Mouse (Mus musculus): ENCODE results near the gene Ceacam18. TPM values are rescaled to one million over a fixed set of nuclear protein-coding genes. Genes with fewer than 3 reads are reported as not detected.
A peak's percentile ranks its signal among the peaks of the same experiment; 100 is the strongest.
"Not testable (repeated sequence)": the region's sequence is repeated elsewhere in the genome, so short reads cannot be mapped to it uniquely, and the experiment has no call there.

Gene Ceacam18
- total RNA-seq, 2 experiments from 2014 or later: not detected

DNA sequence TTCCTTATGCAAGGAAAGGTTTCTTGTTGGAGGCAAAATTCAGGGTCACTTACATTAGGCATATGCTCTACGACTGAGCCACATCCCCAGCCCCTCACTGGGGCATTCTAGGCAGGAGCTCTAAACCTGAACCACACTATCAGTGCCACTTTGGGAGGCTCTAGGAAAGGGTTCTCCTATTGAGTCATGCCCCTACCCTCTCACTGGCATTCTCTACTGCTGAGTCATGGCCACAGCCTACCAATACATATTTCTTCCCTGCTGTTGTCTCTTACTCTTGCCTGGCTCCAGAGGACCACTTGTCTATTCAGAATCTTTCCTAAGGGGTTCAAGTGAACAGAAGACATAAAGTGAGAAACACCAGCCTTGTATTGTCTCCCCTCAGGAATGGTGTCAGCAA, 28.3 kb downstream of the Ceacam18 start:
- DNase-seq (ENCODE audit: low spot score in 2 of 2): no peak

DNA sequence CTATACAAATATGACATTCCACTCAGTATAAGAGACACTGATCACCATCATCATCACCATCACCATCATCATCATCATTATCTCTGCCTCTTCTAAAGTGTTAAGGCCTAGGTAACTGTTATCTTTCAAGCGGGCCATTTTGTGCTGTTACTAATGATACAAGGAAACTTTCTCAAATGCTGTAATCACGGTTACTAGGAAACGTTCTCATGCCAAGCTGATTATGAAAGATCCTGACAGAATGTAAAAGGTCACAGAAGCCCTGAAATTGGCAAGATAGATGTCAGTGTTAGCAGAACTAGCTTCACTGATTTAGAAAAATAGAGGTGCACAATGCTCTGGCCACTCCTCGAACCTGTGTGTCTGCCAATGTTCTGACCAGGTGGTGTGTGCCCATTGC, 32.7 kb downstream of the Ceacam18 start:
- DNase-seq (ENCODE audit: low spot score in 2 of 2): not testable (repeated sequence)

DNA sequence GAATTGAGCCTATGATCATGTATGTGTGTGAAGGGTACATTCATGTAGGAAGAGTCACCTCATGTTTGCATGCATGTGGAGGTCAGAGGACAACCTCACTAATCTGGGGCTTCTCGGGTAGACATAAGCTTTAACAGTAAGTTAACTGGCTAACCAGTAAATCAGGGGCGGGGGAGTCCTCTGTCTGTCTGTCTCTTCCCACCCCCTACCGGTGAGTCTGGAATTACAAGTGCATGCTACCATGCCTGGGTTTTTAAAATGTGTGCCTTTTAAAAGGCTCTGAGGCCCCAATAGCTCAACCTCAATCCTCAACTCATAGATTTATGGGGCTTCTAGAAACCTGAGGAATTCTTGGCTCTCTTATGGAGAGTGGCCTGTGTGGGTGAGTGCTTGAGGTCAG, 34.1 kb downstream of the Ceacam18 start:
- no peak for DNase-seq (ENCODE audit: low spot score in 2 of 2)

DNA sequence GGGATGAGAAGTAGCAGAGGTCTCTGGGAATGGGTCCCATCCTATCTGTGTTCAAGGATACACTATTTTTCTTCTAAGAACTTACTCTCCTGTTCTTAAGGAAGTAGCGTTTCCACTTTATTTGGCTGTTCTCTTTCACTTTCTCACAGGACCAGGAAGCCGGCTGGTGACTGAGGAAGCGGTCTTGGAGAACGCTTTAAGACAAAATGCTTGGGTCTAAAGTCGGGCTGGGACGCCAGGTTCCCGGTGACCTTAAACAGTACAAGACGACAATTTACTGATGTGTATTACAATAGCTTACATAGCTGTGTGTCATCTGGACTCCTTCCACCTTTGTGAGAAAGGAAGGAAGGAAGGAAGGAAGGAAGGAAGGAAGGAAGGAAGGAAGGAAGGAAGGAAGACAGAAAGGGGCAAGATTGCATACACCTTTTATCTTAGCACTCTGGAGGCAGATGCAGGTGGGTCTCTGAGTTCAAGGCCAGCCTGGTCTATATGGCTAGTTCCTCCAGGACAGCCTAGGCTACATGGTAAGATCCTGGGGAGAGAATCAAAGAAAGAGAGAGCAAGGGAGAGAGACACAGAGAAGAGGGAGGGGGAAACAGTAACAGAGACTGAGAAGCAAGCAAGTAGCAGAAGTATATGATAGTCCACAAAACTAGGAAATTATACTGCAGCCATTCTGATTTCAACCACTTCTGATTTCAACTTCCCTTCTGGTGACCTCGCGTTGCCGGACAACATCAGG, 36.7 kb downstream of the Ceacam18 start:
- no peak for DNase-seq (ENCODE audit: low spot score in 2 of 2)

DNA sequence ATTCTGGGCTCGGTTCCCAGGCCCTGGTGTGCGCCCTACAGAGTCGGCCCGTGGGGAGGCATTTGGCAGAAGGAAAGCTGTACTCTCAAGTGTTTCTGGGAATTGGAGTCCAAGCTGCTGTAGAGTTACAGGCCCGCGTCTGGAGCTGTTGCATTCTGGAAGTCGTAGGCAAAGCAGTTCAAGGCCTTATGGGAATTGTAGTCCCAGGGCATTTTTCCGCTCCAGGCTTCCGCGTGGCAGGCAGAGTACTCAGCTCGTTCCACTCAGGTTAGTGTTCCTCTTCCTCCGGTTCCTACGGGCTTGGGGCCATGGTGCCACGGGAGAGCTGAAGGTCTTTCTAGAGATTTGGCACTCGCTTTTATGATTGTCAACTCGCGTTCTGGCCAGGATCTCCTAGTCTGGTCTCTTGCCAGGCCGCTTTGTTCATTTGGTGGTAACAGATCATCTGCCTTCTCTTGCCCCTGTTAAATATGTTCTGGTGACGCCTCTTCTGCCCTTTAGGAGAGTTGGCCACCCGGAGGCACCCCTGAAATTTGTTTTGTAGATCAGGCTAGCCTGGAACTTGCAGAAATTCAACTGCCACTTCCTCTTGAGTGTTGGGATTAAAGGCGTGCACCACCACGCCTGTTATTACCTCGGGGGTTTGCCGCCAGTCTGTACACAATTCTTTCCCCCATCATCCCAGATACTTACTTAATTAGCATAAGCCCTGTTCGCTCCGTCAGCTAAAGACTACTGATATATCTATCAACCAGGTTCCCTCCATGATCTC, 37.5 kb downstream of the Ceacam18 start, which contains the start of gene Ctu1:
TSS of gene Ctu1 (plus strand) at position 208 of the 772 bp plus-strand sequence.
- peak; percentile 77 to 78 for DNase-seq (ENCODE audit: low spot score in 2 of 2)

DNA sequence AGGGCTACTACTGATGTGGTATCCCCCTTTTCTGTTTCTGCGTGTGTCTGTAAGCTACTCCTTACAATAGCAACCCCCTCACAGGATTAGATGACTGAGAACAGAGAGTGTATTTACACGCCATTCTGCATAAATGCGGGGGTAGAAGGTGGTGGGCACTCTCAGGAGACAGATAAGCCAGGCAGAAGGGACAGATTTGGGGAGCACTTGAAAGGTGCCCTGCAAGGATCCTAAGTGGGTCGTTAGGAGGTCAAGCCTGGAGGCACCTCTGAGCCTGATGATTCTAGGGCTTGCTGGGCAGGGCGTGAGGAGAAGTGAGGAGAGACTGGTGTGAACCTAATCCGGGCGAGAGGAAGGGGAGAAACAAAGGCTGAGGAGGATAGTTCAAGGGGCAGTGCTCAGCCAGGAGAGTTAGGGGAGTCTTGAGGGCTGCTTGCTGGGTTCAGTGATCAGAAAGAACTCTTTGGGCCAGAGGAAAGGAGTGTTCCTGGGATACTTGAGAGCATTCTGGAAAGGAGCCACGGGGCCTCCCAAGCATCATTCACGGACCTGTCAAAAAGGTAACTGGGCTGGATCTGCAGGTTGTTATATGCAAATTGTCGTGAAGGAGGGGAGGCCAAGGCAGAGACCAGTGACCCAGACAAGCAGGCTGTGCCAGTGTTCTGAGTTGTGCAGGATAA, 38.2 kb downstream of the Ceacam18 start:
- no peak for DNase-seq (ENCODE audit: low spot score in 2 of 2)

DNA sequence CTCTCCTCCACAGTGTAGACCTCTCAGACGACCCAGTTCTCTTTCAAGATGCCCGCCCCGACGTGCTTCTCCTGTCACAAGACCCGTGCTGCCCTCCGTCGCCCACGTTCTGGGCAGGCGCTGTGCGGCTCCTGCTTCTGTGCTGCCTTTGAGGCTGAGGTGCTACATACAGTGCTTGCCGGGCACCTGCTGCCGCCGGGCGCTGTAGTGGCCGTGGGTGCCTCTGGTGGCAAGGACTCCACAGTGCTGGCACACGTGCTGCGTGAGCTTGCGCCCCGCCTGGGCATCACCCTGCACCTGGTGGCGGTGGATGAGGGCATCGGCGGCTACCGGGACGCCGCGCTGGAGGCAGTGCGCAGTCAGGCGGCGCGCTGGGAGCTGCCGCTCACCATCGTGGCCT, 40.6 kb downstream of the Ceacam18 start:
- no peak for DNase-seq (ENCODE audit: low spot score in 2 of 2)

DNA sequence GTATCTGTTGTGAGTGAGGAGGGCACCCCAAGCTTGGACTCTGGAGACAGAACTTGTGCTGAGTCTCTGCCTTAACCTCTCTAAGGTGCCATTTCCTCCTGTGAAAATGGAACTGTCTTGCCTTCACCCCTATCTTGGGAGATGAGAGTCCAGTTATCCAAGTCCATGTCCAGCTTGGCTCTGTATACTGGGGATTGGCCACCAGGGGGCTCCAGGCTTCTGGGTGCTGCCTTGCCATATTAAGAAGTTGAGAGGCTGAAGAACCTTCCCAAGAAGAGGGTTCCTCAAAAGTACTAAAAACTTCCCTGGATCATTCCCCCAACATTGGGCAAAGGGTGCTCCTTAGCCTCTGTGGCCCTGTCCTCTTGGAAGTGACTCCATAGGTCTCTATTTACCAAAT, 44.0 kb downstream of the Ceacam18 start:
- peak; percentile 45 to 52 for DNase-seq (ENCODE audit: low spot score in 2 of 2)

DNA sequence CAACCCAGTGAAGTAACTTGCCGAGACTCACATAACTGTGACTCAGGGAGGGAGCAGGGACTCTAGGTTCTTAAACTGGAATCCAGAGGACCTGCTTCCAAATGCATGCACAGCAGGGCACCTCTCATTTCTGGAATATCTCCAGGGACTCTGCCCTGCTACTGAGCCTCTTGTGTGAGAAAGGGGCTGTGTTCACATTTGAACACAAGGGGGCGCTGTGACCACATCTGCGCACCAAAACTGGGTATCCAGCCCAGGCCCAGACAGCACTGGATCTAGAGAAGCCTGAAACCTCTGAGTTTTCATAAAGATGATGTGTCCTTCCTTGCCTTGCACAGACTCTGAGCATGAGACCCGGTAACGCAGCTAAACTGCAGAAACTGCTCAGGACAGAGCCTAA, 46.5 kb downstream of the Ceacam18 start:
- DNase-seq (ENCODE audit: low spot score in 2 of 2): peak; percentile 52 to 64

DNA sequence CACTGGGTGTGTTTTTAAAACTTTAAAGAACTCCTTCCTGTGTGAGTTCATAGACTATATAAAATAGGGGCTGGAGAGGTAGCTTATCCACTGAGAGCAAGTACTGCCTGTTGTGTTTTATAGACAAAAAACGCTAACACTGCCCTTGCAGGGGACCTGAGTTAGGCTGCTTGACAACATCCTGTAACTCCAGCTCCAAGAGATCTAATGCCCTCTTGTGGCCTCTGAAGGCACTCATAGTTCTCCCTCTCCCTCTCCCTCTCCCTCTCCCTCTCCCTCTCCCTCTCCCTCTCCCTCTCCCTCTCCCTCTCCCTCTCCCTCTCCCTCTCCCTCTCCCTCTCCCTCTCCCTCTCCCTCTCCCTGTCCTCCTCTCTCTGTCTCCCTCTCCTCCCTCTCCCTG, 48.0 kb downstream of the Ceacam18 start:
- DNase-seq (ENCODE audit: low spot score in 2 of 2): not testable (repeated sequence)

DNA sequence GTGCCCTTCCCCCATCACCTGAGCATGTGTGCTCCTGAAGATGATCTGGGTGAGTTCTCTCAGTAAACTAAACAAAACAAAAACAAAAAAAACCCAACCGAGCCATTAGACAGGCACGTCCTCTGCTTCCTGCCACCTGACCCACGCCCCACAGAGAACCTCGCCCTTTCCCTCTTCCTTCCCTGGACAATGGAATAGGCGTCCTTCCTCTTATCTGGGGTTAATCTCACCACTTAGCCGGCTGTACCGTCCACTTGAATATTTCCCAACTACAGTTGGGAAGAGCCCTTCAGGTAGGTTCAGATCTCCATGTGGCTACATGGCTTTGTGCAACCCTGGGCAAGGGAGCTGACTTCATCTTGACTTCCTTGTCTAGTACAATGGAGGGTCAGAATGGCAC, 50.6 kb downstream of the Ceacam18 start:
- DNase-seq (ENCODE audit: low spot score in 2 of 2): no peak

DNA sequence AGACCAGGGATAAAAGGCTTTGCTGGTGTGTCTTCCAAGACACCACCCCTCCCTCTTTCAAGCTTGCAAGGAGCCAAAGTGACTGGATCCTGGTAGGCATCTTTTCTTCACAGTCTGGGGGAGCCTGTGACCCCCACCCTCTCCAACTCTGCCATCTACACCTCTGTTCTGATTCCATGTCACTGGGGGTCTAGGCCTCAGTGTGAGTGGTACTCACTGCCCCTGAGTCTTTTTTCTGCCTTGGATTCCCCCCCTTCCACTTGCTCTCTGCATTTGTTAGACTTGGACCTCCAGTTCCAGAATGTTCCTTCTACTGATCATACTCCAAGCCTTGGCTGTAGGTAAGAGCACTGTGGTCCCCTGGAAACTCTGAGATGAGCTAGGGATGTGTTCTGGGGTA, 55.6 kb downstream of the Ceacam18 start, which contains the start of gene Klk14:
TSS of gene Klk14 (plus strand) at position 301 of the 400 bp plus-strand sequence.
- no peak for DNase-seq (ENCODE audit: low spot score in 2 of 2)

Other genes with a start within 250 kb of the Ceacam18 start
- gene Siglecg, start 226.5 kb upstream of the Ceacam18 start, total RNA-seq (2021): under 1 TPM; 0.46 to 0.54 TPM
- not detected for gene Lim2, start 207.0 kb upstream of the Ceacam18 start, total RNA-seq (2021)
- 1 to 10 TPM in 1 of 2 experiments, under 1 TPM in 1; 0.83 to 3.2 TPM for gene Nkg7, start 197.6 kb upstream of the Ceacam18 start, total RNA-seq (2021)
- gene Cldnd2, start 193.9 kb upstream of the Ceacam18 start, total RNA-seq (2021): not detected
- 100 to 1,000 TPM; 440 to 834 TPM for gene Etfb, start 190.6 kb upstream of the Ceacam18 start, total RNA-seq (2021)
- gene Gm45233, start 190.6 kb upstream of the Ceacam18 start, total RNA-seq (2021): under 1 TPM in 1 of 2 experiments, not detected in 1; 0.43 TPM
- gene Vsig10l, start 171.6 kb upstream of the Ceacam18 start, total RNA-seq (2021): 1 to 10 TPM; 1.6 to 4.2 TPM
- 1 to 10 TPM; 1.3 to 1.5 TPM for gene Iglon5, start 144.6 kb upstream of the Ceacam18 start, total RNA-seq (2021)
- not detected for gene 4931406B18Rik, start 128.8 kb upstream of the Ceacam18 start, total RNA-seq (2021)
- 1 to 10 TPM; 3.3 to 5.4 TPM for gene Cd33, start 90.3 kb upstream of the Ceacam18 start, total RNA-seq (2021)
- gene Zfp658, start 72.5 kb upstream of the Ceacam18 start, total RNA-seq (2021): 1 to 10 TPM; 2.2 TPM
- gene Zfp719, start 55.1 kb upstream of the Ceacam18 start, total RNA-seq (2021): 10 to 100 TPM; 15.3 to 17.6 TPM
- gene Zfp819, start 27.5 kb upstream of the Ceacam18 start, total RNA-seq (2021): under 1 TPM in 1 of 2 experiments, not detected in 1; 0.13 TPM
- gene Siglece, start 25.5 kb downstream of the Ceacam18 start, total RNA-seq (2021): 1 to 10 TPM; 3.4 to 3.6 TPM
- 10 to 100 TPM; 10.9 to 13.9 TPM for gene Ctu1, start 37.3 kb downstream of the Ceacam18 start, total RNA-seq (2021)
- not detected for gene Klk14, start 55.7 kb downstream of the Ceacam18 start, total RNA-seq (2021)
- gene Klk13, start 77.9 kb downstream of the Ceacam18 start, total RNA-seq (2021): under 1 TPM in 1 of 2 experiments, not detected in 1; 0.45 TPM
- not detected for gene Klk12, start 134.2 kb downstream of the Ceacam18 start, total RNA-seq (2021)
- not detected for gene Klk11, start 139.9 kb downstream of the Ceacam18 start, total RNA-seq (2021)
- gene Klk10, start 146.3 kb downstream of the Ceacam18 start, total RNA-seq (2021): under 1 TPM; 0.36 to 0.86 TPM
- not detected for gene Klk9, start 157.2 kb downstream of the Ceacam18 start, total RNA-seq (2021)
- gene Klk8, start 162.9 kb downstream of the Ceacam18 start, total RNA-seq (2021): 1 to 10 TPM; 2.9 to 4.9 TPM
- gene Klk7, start 176.6 kb downstream of the Ceacam18 start, total RNA-seq (2021): not detected
- gene Klk6, start 189.8 kb downstream of the Ceacam18 start, total RNA-seq (2021): not detected
- not detected for gene Klk5, start 207.3 kb downstream of the Ceacam18 start, total RNA-seq (2021)
- not detected for gene Klk4, start 246.5 kb downstream of the Ceacam18 start, total RNA-seq (2021)

Data from adrenal gland, adult 18-20 months (tissue).